Mouse (Mus musculus) spleen, adult 18-20 months (tissue): Measurements from ENCODE around the gene Parg.

Experiments used
- DNase-seq, 2 experiments: peaks; one replicate each; pipeline ENCODE4 v3.0.0; 2022; ENCODE audit warnings: mixed read lengths in 2 of 2

The Parg gene

GRCm38 (mm10) chr14:32321732-32322685 lies 120.3 kb downstream of the Parg start, which contains the start of gene Ogdhl:
Gene Ogdhl, plus strand, starts transcription at chr14:32322019.
- peak in 1 of 2 experiments; percentile 25 for DNase-seq

GRCm38 (mm10) chr14:32323221-32323620 lies 121.5 kb downstream of the Parg start:
- DNase-seq, result no peak

GRCm38 (mm10) chr14:32327366-32327765 lies 125.6 kb downstream of the Parg start:
- DNase-seq, result no peak

GRCm38 (mm10) chr14:32332515-32333445 lies 131.0 kb downstream of the Parg start:
- no peak for DNase-seq

- DNase-seq, result no peak
Measured at GRCm38 (mm10) chr14:32336021-32336420, 134.3 kb downstream of the Parg start.

GRCm38 (mm10) chr14:32336547-32336946 lies 134.8 kb downstream of the Parg start:
- no peak for DNase-seq

- DNase-seq, result no peak
Measured at GRCm38 (mm10) chr14:32341823-32342222, 140.1 kb downstream of the Parg start.

- DNase-seq, result no peak
Measured at GRCm38 (mm10) chr14:32344176-32344575, 142.4 kb downstream of the Parg start.

- DNase-seq, result no peak
Measured at GRCm38 (mm10) chr14:32344694-32345093, 142.9 kb downstream of the Parg start.
